Mouse (Mus musculus) spleen, postnatal 10 days (tissue): ENCODE data around the gene Olfr378.

Experiments
- DNase-seq, 2 experiments: peaks; one replicate each; pipeline ENCODE4 v3.0.0; 2021 to 2022; ENCODE audit warnings: low spot score in 2 of 2

Gene Olfr378

GRCm38 (mm10) chr11:73428377-73428776, at the start of gene Olfr378:
Gene Olfr378, minus strand, starts transcription at chr11:73428477.
- no peak for DNase-seq

GRCm38 (mm10) chr11:73457408-73457807, 29.1 kb upstream of the Olfr378 start, which contains the start of gene Olfr380:
Gene Olfr380, minus strand, starts transcription at chr11:73457508.
- DNase-seq: no peak

GRCm38 (mm10) chr11:73399514-73399913, 28.8 kb downstream of the Olfr378 start, which contains the start of gene Olfr1:
Gene Olfr1, minus strand, starts transcription at chr11:73399614.
- no peak for DNase-seq

- DNase-seq: no peak
Measured at GRCm38 (mm10) chr11:73395374-73395773, 32.9 kb downstream of the Olfr378 start.
